Mouse (Mus musculus) yolk sac, embryonic 10.5 days (tissue): ENCODE results near the gene Vtn.

ENCODE experiments used
- DNase-seq: peaks from one replicate; pipeline ENCODE4 v3.0.0-alpha.2; 2017; ENCODE audit warnings: low spot score

Vtn gene

GRCm38 (mm10) chr11:78499004-78499403 lies at the start of gene Vtn:
Gene Vtn, plus strand, starts transcription at chr11:78499091.
- no peak for DNase-seq

GRCm38 (mm10) chr11:78450337-78450736 lies 48.6 kb upstream of the Vtn start:
- no peak for DNase-seq

GRCm38 (mm10) chr11:78453675-78454074 lies 45.2 kb upstream of the Vtn start:
- DNase-seq: no peak

- DNase-seq: no peak
Observed at GRCm38 (mm10) chr11:78454276-78454675, 44.6 kb upstream of the Vtn start.

GRCm38 (mm10) chr11:78455308-78455707 lies 43.6 kb upstream of the Vtn start:
- no peak for DNase-seq

- DNase-seq: no peak
Observed at GRCm38 (mm10) chr11:78458740-78459139, 40.2 kb upstream of the Vtn start.

- no peak for DNase-seq
Observed at GRCm38 (mm10) chr11:78461894-78462293, 37.0 kb upstream of the Vtn start.

GRCm38 (mm10) chr11:78462669-78463068 lies 36.2 kb upstream of the Vtn start:
- DNase-seq: no peak

GRCm38 (mm10) chr11:78463286-78464036 lies 35.4 kb upstream of the Vtn start:
- peak; percentile 35 for DNase-seq

- DNase-seq: no peak
Observed at GRCm38 (mm10) chr11:78465116-78465515, 33.8 kb upstream of the Vtn start.

- DNase-seq: peak; percentile 81
Observed at GRCm38 (mm10) chr11:78465568-78466180, 33.2 kb upstream of the Vtn start, which contains the start of gene Slc46a1. Gene Slc46a1, plus strand, starts transcription at chr11:78465697.

GRCm38 (mm10) chr11:78466242-78466912 lies 32.5 kb upstream of the Vtn start:
- no peak for DNase-seq

GRCm38 (mm10) chr11:78467515-78467914 lies 31.4 kb upstream of the Vtn start:
- DNase-seq: no peak

GRCm38 (mm10) chr11:78467932-78468331 lies 31.0 kb upstream of the Vtn start:
- no peak for DNase-seq

GRCm38 (mm10) chr11:78471326-78472103 lies 27.4 kb upstream of the Vtn start:
- DNase-seq: no peak

- DNase-seq: no peak
Observed at GRCm38 (mm10) chr11:78475289-78475688, 23.6 kb upstream of the Vtn start.

- no peak for DNase-seq
Observed at GRCm38 (mm10) chr11:78483639-78484038, 15.3 kb upstream of the Vtn start.

GRCm38 (mm10) chr11:78488168-78488567 lies 10.7 kb upstream of the Vtn start:
- peak; percentile 57 for DNase-seq

- DNase-seq: peak; percentile 48
Observed at GRCm38 (mm10) chr11:78490781-78491241, 8.1 kb upstream of the Vtn start.

GRCm38 (mm10) chr11:78495904-78496303 lies 3.0 kb upstream of the Vtn start:
- DNase-seq: no peak

GRCm38 (mm10) chr11:78497071-78497541 lies 1.8 kb upstream of the Vtn start:
- DNase-seq: no peak
